Mouse (Mus musculus) forelimb bud, embryonic 11.5 days (tissue): Measurements from ENCODE around the gene Brms1l.
"Not testable (repeated sequence)": the region's sequence is repeated elsewhere in the genome, so short reads cannot be mapped to it uniquely, and the experiment has no call there.

Experiments
- DNase-seq: peaks from one replicate; pipeline ENCODE4 v3.0.0-alpha.2; 2012; ENCODE audit warnings: low read depth, low spot score

Gene Brms1l

GRCm38 (mm10) chr12:55836199-55836951 lies at the start of gene Brms1l:
Gene Brms1l, plus strand, starts transcription at chr12:55836324.
- peak; percentile 99 for DNase-seq

DNA sequence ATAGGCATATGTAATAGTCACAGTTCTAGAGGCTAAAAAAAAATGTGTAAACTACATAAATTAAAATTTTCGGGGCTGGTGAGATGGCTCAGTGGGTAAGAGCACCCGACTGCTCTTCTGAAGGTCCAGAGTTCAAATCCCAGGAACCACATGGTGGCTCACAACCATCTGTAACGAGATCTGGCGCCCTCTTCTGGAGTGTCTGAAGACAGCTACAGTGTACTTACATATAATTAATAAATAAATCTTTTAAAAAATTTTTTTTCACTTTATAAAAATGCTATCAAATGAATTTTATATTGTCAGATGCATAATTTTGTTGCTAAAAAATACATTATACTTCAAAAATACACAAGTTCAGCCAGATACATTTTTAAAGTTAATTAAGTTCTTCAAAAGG lies 41.6 kb upstream of the Brms1l start:
- DNase-seq = not testable (repeated sequence)

- DNase-seq = no peak
Observed at GRCm38 (mm10) chr12:55797103-55797502, 39.0 kb upstream of the Brms1l start.

DNA sequence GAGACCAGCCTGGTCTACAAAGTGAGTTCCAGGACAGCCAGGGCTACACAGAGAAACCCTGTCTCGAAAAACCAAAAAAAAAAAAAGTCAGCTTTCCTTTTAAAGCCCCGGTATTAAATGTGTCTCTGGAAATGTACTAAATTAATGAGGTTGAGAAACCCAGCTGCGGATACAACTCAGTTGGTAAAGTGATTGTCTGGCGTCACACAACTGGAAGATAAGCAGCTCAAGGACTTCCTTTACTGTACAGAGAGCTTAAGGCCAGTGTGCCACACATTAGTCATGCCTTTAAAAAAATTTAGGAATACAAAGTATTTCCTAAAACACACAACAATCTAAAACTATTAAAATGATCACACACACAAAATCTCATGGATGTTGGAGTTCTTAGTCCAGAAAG lies 37.4 kb upstream of the Brms1l start:
- no peak for DNase-seq

GRCm38 (mm10) chr12:55800144-55800543 lies 36.0 kb upstream of the Brms1l start:
- no peak for DNase-seq

DNA sequence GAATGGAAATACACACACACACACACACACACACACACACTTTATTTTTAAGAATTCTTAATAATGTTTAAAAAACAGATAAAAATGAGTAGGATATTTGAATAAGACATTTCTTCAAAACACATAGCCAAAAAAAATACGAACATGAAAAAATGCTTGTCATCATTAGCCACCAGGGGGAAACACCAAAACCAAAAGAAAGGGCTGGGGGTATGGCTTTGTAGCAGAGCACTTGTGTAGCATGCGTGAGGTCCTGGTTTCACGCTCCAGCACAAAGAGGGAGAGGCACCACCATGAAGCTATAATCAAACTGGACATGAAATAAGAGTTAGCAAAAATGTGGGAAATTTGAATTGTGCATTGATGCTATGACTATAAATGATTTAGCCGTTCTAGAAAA lies 35.0 kb upstream of the Brms1l start:
- DNase-seq = no peak

DNA sequence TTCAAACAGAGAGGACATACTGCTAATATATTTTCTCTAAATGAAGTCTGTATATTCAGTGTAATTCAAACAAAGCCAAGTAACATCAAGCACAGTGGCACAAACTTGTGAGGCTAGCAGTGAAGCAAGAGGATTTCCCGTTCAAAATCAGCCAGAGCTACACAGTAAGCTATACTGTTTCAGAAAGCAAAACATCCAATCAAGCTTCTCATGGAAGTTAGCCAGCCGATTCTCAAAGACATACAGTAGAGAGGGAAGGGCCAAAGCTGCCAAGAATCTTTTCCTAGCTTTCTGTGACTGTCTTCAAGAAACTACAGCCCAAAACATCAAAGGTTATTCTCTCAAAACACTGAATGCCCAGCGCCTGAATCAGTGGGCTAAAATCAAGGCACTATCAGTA lies 31.1 kb upstream of the Brms1l start:
- no peak for DNase-seq

DNA sequence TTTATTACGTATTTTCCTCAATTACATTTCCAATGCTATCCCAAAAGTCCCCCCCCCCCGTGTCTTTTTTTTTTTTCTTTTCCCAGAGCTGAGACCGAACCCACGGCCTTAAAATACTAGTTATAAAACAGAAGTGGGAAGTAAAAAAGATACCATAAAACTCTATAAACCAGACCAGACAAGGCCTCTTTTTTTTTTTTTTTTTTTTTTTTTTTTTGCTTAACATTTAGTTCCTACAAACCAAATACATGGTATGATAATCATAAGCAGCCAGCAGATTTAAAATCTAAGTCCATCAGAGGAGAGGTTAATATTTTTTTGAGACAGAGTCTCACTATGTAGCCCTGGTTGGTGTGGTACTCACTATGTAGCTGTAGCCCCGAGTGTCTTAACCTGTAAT lies 19.6 kb upstream of the Brms1l start:
- DNase-seq = no peak

GRCm38 (mm10) chr12:55820119-55820660 lies 15.9 kb upstream of the Brms1l start:
- DNase-seq = no peak

DNA sequence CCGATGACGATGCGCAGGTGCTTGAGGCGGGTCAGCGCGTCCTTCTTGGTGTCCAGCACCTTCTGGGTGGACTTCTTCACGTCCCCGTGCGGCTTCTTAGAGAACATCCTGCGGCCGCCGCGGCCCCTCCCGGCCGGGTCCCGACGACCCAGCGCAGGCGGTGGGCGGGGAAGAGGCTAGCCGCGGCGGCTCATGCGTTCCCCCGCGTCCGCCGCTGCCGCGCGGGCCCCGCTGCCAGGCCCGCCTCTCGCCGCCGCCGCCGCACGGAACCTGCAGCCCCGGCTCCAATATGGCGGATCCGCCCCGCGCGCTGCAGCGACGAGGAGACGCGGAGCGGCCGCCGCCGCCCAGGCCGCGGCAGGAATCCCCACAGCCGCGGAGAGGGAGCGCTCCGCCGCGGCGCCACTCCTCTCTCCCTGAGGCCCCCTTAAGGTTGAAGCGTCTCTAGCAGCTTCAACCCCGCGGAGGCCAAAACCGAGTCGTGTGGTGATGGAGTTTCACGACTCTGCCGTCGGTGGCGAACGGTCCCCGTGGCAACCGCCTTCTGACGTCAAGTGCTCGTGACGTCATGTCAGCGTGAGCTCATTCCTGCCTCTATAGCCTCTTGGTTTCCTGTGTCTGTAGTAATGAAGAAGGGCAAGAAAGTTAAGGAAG lies 15.3 kb upstream of the Brms1l start, which contains the start of gene Ralgapa1:
TSS of gene Ralgapa1 (minus strand) at position 507 of the 654 bp plus-strand sequence.
- DNase-seq = peak; percentile 97

GRCm38 (mm10) chr12:55824027-55824426 lies 12.1 kb upstream of the Brms1l start:
- no peak for DNase-seq

DNA sequence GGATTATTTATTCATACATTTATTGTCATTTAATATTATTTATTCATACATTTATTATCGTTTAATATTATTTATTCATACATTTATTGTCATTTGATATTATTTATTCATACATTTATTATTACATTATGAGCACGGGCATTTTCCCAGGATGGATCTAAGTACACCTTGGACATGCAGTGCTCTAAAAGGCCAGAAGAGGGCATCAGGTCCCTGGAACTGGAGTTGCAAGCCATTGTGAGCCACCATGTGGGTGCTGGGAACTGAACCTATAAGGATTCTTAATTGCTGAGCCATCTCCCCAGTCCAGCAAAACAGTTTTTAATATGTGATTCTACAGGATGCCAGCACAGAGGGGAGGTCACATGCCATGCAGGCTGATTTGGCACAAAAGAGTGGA lies 10.6 kb upstream of the Brms1l start:
- no peak for DNase-seq

DNA sequence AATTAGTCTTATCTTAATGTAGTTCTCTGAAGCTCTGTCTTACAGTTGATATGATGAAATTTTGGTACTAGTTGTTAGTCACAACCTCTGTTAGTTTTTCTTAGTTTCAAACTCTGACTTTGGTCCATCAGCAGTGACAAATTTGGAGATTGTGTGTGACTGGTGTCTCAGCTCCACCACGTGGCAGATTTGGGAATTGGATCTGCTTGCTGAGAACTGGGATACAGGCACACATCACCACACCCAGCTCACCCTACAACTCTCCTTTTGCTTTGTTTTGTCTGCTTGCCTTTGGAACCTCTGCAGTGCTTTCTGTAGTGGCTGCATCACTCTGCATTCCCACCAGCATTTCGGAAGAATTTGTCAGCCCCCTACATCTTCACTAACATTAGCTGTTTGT lies 5.0 kb upstream of the Brms1l start:
- DNase-seq = peak; percentile 51

- no peak for DNase-seq
Observed at GRCm38 (mm10) chr12:55832961-55833360, 3.2 kb upstream of the Brms1l start.

DNA sequence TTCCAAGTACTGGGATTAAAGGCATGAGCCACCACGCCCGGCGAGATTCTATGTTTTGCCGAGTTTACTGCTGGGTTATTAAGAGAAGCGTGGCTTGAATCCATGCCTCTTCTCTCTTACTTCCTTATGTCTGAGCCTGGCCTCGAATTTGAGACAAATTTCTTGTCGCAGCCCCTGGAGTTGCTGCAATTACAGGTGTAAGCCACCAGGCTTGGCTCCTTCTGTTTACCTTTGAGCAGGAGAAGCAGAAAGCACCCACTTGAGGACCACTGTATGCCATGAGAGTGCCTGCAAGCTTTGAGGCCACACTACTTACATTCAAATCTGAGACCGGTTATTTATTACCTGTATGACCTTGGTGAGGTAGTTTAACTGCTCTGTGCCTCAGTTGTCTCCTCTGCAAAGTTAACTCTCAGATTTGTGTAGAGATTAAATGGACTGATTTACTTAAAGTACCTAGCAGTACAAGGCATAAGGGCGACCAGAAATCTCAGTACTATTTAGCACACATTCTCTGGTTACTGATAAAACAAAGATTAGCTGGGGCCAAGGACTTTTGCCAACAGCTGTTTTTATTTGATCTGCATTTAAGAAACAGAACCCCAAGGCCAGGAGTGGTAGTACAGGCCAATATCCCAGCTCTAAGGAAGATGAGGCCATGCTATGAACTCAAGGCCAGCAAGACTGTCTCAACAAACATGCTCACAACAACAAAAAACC lies 2.1 kb upstream of the Brms1l start:
- no peak for DNase-seq

GRCm38 (mm10) chr12:55834891-55835290 lies 1.2 kb upstream of the Brms1l start:
- DNase-seq = no peak

- no peak for DNase-seq
Observed at GRCm38 (mm10) chr12:55835857-55836198, 296 bp upstream of the Brms1l start.

GRCm38 (mm10) chr12:55837495-55837894 lies 1.4 kb downstream of the Brms1l start:
- DNase-seq = no peak

GRCm38 (mm10) chr12:55846741-55847140 lies 10.6 kb downstream of the Brms1l start:
- peak; percentile 18 for DNase-seq

DNA sequence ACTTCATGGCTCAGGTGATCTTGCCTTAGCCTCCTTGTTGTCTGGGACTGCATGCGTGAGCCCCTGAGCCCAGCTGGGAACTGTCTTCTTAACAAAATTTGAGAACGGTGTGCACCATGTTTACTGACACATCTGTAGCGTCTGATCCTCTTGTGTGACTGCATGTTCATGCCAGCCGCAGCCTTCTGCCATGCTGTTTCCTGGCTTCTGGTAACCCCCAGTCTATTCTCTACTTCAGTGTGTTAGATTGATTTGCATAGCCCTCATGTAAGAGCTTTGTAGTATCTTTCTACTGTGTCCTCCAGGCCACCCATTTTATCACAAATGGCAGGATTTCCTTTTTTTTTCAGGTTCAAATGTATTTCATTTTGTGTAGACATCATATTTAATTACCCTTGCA lies 11.7 kb downstream of the Brms1l start:
- DNase-seq = no peak

DNA sequence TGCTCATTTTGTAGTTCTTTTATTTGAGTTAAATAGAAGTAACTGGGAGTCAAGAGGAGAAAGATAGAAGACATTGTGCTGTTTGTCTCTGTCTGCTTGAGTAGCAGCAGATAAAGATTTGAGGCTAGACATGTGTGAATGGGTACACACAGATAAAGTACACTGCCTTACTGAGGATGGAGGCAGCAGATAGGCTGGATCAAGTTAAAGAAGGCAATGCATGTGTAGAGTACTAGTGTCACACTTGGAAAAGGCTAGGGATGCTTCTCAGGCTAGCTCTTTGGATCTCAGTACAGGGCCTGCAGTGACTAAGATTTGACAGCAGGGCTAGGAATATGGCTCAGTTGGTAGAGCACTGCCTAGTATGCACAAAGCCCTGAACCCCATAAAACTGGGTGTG lies 14.5 kb downstream of the Brms1l start:
- DNase-seq = no peak
